Mouse (Mus musculus) c-Kit-positive CD71-positive TER-119-negative erythroid progenitor cells, embryonic 14.5 days (primary cell): ENCODE data around the gene Snrnp70.
A peak's percentile ranks its signal among the peaks of the same experiment; 100 is the strongest.
"Not testable (repeated sequence)": the region's sequence is repeated elsewhere in the genome, so short reads cannot be mapped to it uniquely, and the experiment has no call there.

Experiments
- DNase-seq: peaks from one replicate; pipeline ENCODE4 v3.0.0-alpha.2; 2013; ENCODE audit warnings: low read depth

The Snrnp70 gene

GRCm38 (mm10) chr7:45367020-45367880 is 28.3 kb downstream of the Snrnp70 start:
- peak; percentile 91 for DNase-seq

- DNase-seq = no peak
Observed at GRCm38 (mm10) chr7:45366652-45367019, 28.9 kb downstream of the Snrnp70 start, which contains the start of gene Ppfia3. Gene Ppfia3 (minus strand): TSS chr7:45367019.

GRCm38 (mm10) chr7:45365742-45366651 is 29.5 kb downstream of the Snrnp70 start:
- DNase-seq = no peak

GRCm38 (mm10) chr7:45363983-45364382 is 31.6 kb downstream of the Snrnp70 start:
- no peak for DNase-seq

- peak; percentile 74 for DNase-seq
Observed at GRCm38 (mm10) chr7:45362801-45363200, 32.7 kb downstream of the Snrnp70 start.

GRCm38 (mm10) chr7:45361243-45361804 is 34.2 kb downstream of the Snrnp70 start:
- DNase-seq = peak; percentile 73

- no peak for DNase-seq
Observed at GRCm38 (mm10) chr7:45360404-45361125, 35.0 kb downstream of the Snrnp70 start.

GRCm38 (mm10) chr7:45359081-45359480 is 36.5 kb downstream of the Snrnp70 start:
- not testable (repeated sequence) for DNase-seq

GRCm38 (mm10) chr7:45356087-45356486 is 39.5 kb downstream of the Snrnp70 start:
- no peak for DNase-seq

GRCm38 (mm10) chr7:45355318-45356020 is 40.1 kb downstream of the Snrnp70 start:
- DNase-seq = no peak

GRCm38 (mm10) chr7:45353041-45353440 is 42.5 kb downstream of the Snrnp70 start:
- DNase-seq = no peak

- no peak for DNase-seq
Observed at GRCm38 (mm10) chr7:45346905-45347304, 48.6 kb downstream of the Snrnp70 start.

- no peak for DNase-seq
Observed at GRCm38 (mm10) chr7:45343543-45343942, 52.0 kb downstream of the Snrnp70 start.

- DNase-seq = no peak
Observed at GRCm38 (mm10) chr7:45342081-45342480, 53.5 kb downstream of the Snrnp70 start.

GRCm38 (mm10) chr7:45341303-45341702 is 54.2 kb downstream of the Snrnp70 start:
- DNase-seq = peak; percentile 93

- peak; percentile 81 for DNase-seq
Observed at GRCm38 (mm10) chr7:45340669-45341068, 54.9 kb downstream of the Snrnp70 start.

- DNase-seq = no peak
Observed at GRCm38 (mm10) chr7:45340066-45340442, 55.5 kb downstream of the Snrnp70 start.

- DNase-seq = peak; percentile 56
Observed at GRCm38 (mm10) chr7:45339410-45340065, 56.0 kb downstream of the Snrnp70 start.

GRCm38 (mm10) chr7:45338161-45338911 is 57.2 kb downstream of the Snrnp70 start:
- DNase-seq = no peak

- no peak for DNase-seq
Observed at GRCm38 (mm10) chr7:45337469-45337868, 58.1 kb downstream of the Snrnp70 start.
